Mouse (Mus musculus): ENCODE results near the gene Elf2.

Gene Elf2

GRCm38 (mm10) chr3:51378665-51378946 lies 38.1 kb upstream of the Elf2 start:
- H3K4me1 ChIP-seq (replicated peaks; ENCODE audit: low read depth, low read length) = peaks cover 12% of the 10 kb centered on the region
- 0 out of 2 replicates have a peak, but pooled peaks cover 3% of the 10 kb centered on the region for H3K9me3 ChIP-seq (ENCODE audit: low read length)
- H3K36me3 ChIP-seq (ENCODE audit: insufficient read depth, low read length) = no peaks in the 10 kb centered on the region
- H3K4me3 ChIP-seq (replicated peaks; ENCODE audit: low read length) = peak overlapping the region; percentile 37
- no peaks in the 10 kb centered on the region for H3K27me3 ChIP-seq (ENCODE audit: insufficient read depth, low read length)
- no peak for TF ChIP-seq CTCF (conservative IDR thresholded peaks at IDR 0.05; ENCODE audit: low read length)
- TF ChIP-seq NANOG (IDR thresholded peaks at IDR 0.05; ENCODE audit: borderline replicate concordance, low read length) = no peak
- TF ChIP-seq POU5F1 (IDR thresholded peaks at IDR 0.05; ENCODE audit: borderline replicate concordance, low read length) = no peak

GRCm38 (mm10) chr3:51377878-51378664 lies 37.6 kb upstream of the Elf2 start:
- H3K36me3 ChIP-seq (ENCODE audit: insufficient read depth, low read length) = no peaks in the 10 kb centered on the region
- TF ChIP-seq POU5F1 (IDR thresholded peaks at IDR 0.05; ENCODE audit: borderline replicate concordance, low read length) (no peak), CTCF (conservative IDR thresholded peaks at IDR 0.05; ENCODE audit: low read length) (peak; percentile 45), NANOG (IDR thresholded peaks at IDR 0.05; ENCODE audit: borderline replicate concordance, low read length) (no peak)
- peak overlapping the region; percentile 37 for H3K4me3 ChIP-seq (replicated peaks; ENCODE audit: low read length)
- H3K4me1 ChIP-seq (replicated peaks; ENCODE audit: low read depth, low read length) = peaks cover 12% of the 10 kb centered on the region
- 0 out of 2 replicates have a peak, but pooled peaks cover 3% of the 10 kb centered on the region for H3K9me3 ChIP-seq (ENCODE audit: low read length)
- no peaks in the 10 kb centered on the region for H3K27me3 ChIP-seq (ENCODE audit: insufficient read depth, low read length)

- no peak for TF ChIP-seq POU5F1 (IDR thresholded peaks at IDR 0.05; ENCODE audit: borderline replicate concordance, low read length)
- peak; percentile 84 for TF ChIP-seq CTCF (conservative IDR thresholded peaks at IDR 0.05; ENCODE audit: low read length)
- H3K36me3 ChIP-seq (ENCODE audit: insufficient read depth, low read length) = no peaks in the 10 kb centered on the region
- 0 out of 2 replicates have a peak, but pooled peaks cover 3% of the 10 kb centered on the region for H3K9me3 ChIP-seq (ENCODE audit: low read length)
- no peak overlapping the region for H3K4me3 ChIP-seq (replicated peaks; ENCODE audit: low read length)
- H3K4me1 ChIP-seq (replicated peaks; ENCODE audit: low read depth, low read length) = peaks cover 12% of the 10 kb centered on the region
- no peaks in the 10 kb centered on the region for H3K27me3 ChIP-seq (ENCODE audit: insufficient read depth, low read length)
Measured at GRCm38 (mm10) chr3:51375307-51376265, 35.1 kb upstream of the Elf2 start.

GRCm38 (mm10) chr3:51373544-51373943 lies 33.1 kb upstream of the Elf2 start:
- H3K4me3 ChIP-seq (replicated peaks; ENCODE audit: low read length) = no peak overlapping the region
- TF ChIP-seq POU5F1 (IDR thresholded peaks at IDR 0.05; ENCODE audit: borderline replicate concordance, low read length) (no peak), NANOG (IDR thresholded peaks at IDR 0.05; ENCODE audit: borderline replicate concordance, low read length) (no peak), CTCF (conservative IDR thresholded peaks at IDR 0.05; ENCODE audit: low read length) (no peak; the same call in 1 of the 2 replicates)
- H3K36me3 ChIP-seq (ENCODE audit: insufficient read depth, low read length) = no peaks in the 10 kb centered on the region
- H3K9me3 ChIP-seq (ENCODE audit: low read length) = 0 out of 2 replicates have a peak, but pooled peaks cover 3% of the 10 kb centered on the region
- H3K4me1 ChIP-seq (replicated peaks; ENCODE audit: low read depth, low read length) = peaks cover 10% of the 10 kb centered on the region
- H3K27me3 ChIP-seq (ENCODE audit: insufficient read depth, low read length) = no peaks in the 10 kb centered on the region

DNA sequence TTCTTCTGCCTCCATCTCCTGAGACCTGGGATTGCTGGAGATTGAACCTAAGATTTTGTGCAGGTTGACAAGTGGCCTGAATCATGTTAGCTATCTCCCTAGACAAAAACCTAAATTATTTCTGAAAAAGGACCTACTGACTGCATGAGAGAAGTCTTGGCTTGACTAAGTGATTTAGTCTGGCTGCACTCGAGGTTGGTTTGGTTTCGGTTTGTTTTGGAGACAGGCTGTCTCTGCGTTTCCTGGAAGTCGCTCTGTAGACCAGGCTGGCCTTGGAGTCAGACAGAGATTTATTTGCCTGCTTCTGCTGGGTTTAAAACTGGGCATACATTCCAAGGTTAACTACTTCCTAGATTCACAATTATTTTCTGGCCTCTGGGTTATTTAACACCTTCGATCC lies 32.4 kb upstream of the Elf2 start:
- Histone ChIP-seq H3K4me3 (replicated peaks; ENCODE audit: low read length) (no peak overlapping the region), H3K36me3 (ENCODE audit: insufficient read depth, low read length) (no peaks in the 10 kb centered on the region), H3K4me1 (replicated peaks; ENCODE audit: low read depth, low read length) (peaks cover 4% of the 10 kb centered on the region; the same call in 1 of the 2 replicates), H3K9me3 (ENCODE audit: low read length) (0 out of 2 replicates have a peak, but pooled peaks cover 3% of the 10 kb centered on the region), H3K27me3 (ENCODE audit: insufficient read depth, low read length) (no peaks in the 10 kb centered on the region)
- TF ChIP-seq CTCF (conservative IDR thresholded peaks at IDR 0.05; ENCODE audit: low read length) = no peak
- TF ChIP-seq NANOG (IDR thresholded peaks at IDR 0.05; ENCODE audit: borderline replicate concordance, low read length) = no peak
- TF ChIP-seq POU5F1 (IDR thresholded peaks at IDR 0.05; ENCODE audit: borderline replicate concordance, low read length) = no peak

DNA sequence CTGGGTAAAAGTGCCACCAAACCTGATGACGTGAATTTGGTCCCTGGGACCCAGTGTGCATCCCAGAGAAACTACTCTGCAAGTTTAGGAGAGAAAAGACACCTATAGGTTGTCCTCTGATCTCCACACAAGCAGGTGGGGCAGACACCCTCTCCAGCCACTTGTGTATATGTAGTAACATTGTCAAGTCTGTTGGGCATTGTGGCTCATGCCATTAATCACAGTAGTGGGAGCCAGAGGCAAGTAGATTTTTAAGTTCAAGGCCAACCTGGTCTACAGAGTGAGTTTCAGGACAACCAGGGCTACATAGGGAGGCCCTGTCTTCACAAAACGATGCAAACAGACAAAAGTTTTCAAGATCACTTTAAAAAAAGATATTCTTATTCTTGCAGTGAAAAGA lies 31.4 kb upstream of the Elf2 start:
- H3K36me3 ChIP-seq (ENCODE audit: insufficient read depth, low read length) = no peaks in the 10 kb centered on the region
- peaks cover 4% of the 10 kb centered on the region; the same call in 1 of the 2 replicates for H3K4me1 ChIP-seq (replicated peaks; ENCODE audit: low read depth, low read length)
- no peak overlapping the region for H3K4me3 ChIP-seq (replicated peaks; ENCODE audit: low read length)
- H3K27me3 ChIP-seq (ENCODE audit: insufficient read depth, low read length) = no peaks in the 10 kb centered on the region
- 0 out of 2 replicates have a peak, but pooled peaks cover 3% of the 10 kb centered on the region for H3K9me3 ChIP-seq (ENCODE audit: low read length)
- TF ChIP-seq POU5F1 (IDR thresholded peaks at IDR 0.05; ENCODE audit: borderline replicate concordance, low read length) = no peak
- no peak for TF ChIP-seq CTCF (conservative IDR thresholded peaks at IDR 0.05; ENCODE audit: low read length)
- no peak for TF ChIP-seq NANOG (IDR thresholded peaks at IDR 0.05; ENCODE audit: borderline replicate concordance, low read length)

- H3K4me3 ChIP-seq (replicated peaks; ENCODE audit: low read length) = no peak overlapping the region
- TF ChIP-seq NANOG (IDR thresholded peaks at IDR 0.05; ENCODE audit: borderline replicate concordance, low read length) (no peak), POU5F1 (IDR thresholded peaks at IDR 0.05; ENCODE audit: borderline replicate concordance, low read length) (no peak), CTCF (conservative IDR thresholded peaks at IDR 0.05; ENCODE audit: low read length) (no peak)
- H3K27me3 ChIP-seq (ENCODE audit: insufficient read depth, low read length) = peaks cover 29% of the 10 kb centered on the region
- no peaks in the 10 kb centered on the region for H3K36me3 ChIP-seq (ENCODE audit: insufficient read depth, low read length)
- H3K4me1 ChIP-seq (replicated peaks; ENCODE audit: low read depth, low read length) = peaks cover 15% of the 10 kb centered on the region
- H3K9me3 ChIP-seq (ENCODE audit: low read length) = no peaks in the 10 kb centered on the region
Measured at GRCm38 (mm10) chr3:51368011-51368410, 27.5 kb upstream of the Elf2 start.

DNA sequence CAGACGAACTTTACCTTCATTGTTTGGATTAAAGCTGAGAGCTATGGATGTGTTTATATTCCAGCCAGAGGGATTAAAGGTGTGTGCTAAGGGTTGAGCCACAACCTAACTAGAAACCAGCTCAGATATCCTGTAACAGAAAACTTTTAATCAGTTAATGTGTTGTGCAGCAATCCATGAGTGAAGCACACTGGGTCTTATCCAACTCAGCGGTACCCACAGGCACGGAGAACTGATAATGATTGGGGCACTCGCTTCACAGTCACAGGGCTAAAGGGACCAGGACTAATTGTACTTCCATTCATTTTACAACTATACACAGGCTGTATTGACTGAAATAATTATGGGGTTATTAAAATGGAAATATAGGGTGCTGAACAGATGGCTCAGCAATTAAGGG lies 26.5 kb upstream of the Elf2 start:
- no peak overlapping the region for H3K4me3 ChIP-seq (replicated peaks; ENCODE audit: low read length)
- H3K36me3 ChIP-seq (ENCODE audit: insufficient read depth, low read length) = no peaks in the 10 kb centered on the region
- peaks cover 22% of the 10 kb centered on the region for H3K4me1 ChIP-seq (replicated peaks; ENCODE audit: low read depth, low read length)
- H3K9me3 ChIP-seq (ENCODE audit: low read length) = no peaks in the 10 kb centered on the region
- H3K27me3 ChIP-seq (ENCODE audit: insufficient read depth, low read length) = peaks cover 34% of the 10 kb centered on the region
- no peak for TF ChIP-seq NANOG (IDR thresholded peaks at IDR 0.05; ENCODE audit: borderline replicate concordance, low read length)
- no peak for TF ChIP-seq CTCF (conservative IDR thresholded peaks at IDR 0.05; ENCODE audit: low read length)
- no peak for TF ChIP-seq POU5F1 (IDR thresholded peaks at IDR 0.05; ENCODE audit: borderline replicate concordance, low read length)

Measured in E14TG2a.4 (cell line).